Mouse (Mus musculus) left cerebral cortex, adult 2 months (tissue): ENCODE measurements around the gene Ppp2r5e. TPM values are rescaled to one million over a fixed set of nuclear protein-coding genes. Genes with fewer than 3 reads are reported as not detected.

Experiments
- DNase-seq, 2 experiments: peaks; one replicate each; pipeline ENCODE4 v3.0.0; 2021 to 2022; ENCODE audit warnings: low spot score in 2 of 2, mixed read lengths in 1 of 2; ENCODE audit errors: extremely low spot score in 1 of 2
- H3K27ac ChIP-seq: fragments of 200-600 bp; 2 replicates; pipeline ENCODE4 v1.8.1; 2022
- H3K4me3 ChIP-seq: fragments of 200-600 bp; 2 replicates; pipeline ENCODE4 v1.8.1; 2022
- CTCF ChIP-seq: fragments of 200-600 bp; IDR thresholded peaks from 2 replicates; pipeline ENCODE4 v1.8.1; 2022; ENCODE audit warnings: antibody characterized with exemption, mild to moderate bottlenecking, moderate library complexity
- intact Hi-C: fragments of 180-260 bp; cut with DNase I; formaldehyde crosslinking; loops from one replicate; pipeline ENCODE4 v1.15.1; 2025
- total RNA-seq, 2 experiments: library from RNA; stranded (reverse); gene quantifications; 2 replicates each; pipeline ENCODE4 v1.2.3; 2021

The Ppp2r5e gene
- total RNA-seq, 2 experiments from 2014 or later = 81.7 to 84.9 TPM

DNA sequence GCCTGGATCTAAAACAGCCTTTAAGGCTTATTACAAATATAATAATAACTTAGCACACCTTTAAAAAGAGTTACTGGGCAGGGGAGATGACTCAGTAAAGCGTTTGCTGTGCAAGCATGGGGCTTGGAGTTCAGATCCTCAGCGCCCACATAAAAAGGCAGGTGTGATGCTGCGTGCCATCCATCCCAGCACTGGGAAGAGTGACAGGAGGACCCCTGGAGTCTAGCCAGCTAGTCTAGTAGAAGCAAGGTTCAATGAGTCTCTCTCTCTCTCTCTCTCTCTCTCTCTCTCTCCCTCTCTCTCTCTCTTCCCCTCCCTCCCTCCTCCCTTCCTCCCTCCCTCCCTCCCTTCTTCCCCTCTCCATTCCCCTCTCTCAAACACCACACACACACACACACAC lies 19.5 kb upstream of the Ppp2r5e start:
- Histone ChIP-seq H3K4me3 (no peak overlapping the region), H3K27ac (no peak overlapping the region)
- DNase-seq = no peak
- TF ChIP-seq CTCF = no peak
- intact Hi-C loops = no loop called here

DNA sequence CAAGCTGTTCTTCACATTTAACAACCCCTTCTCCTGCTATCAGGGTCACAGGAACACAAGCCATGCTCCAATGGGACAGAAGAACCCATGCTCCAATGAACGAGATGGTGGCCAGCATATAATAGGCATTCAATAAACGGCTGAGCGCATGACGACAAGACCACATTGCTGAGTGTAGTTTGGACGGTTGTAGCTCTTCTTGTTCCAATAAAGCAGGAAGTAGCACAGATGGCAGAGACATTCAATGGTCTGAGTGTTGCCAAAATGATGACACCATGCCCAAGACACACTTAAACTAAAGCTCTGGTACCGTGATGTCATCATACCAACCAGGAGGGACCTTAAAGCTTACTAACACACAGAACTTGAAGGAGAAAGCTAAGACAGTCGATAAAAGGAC lies 16.7 kb upstream of the Ppp2r5e start:
- DNase-seq = no peak
- intact Hi-C loops = no loop called here
- Histone ChIP-seq H3K27ac (no peak overlapping the region), H3K4me3 (no peak overlapping the region)
- TF ChIP-seq CTCF = no peak

DNA sequence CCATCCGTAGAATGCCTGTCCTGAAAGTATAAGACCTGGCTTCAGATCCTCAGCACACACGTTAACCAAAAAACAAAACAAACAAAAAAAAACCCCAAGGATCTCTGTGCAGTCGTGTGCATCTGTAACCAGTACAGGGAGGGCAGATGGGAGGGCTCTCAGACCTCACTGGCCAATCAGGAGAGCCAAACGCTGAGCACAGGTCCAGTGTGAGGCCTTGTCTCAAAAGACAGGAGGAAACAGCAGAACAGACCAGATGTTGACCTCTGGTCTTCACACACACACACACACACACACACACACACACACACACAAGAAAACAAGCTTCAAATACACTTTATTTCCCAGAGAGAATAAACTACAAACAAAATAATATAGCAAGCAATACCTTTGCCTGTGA lies 3.4 kb upstream of the Ppp2r5e start:
- intact Hi-C loops = loop anchor here (5.0 kb wide), 2 partner anchors 48 to 138 kb away; partner anchors contain the start of gene Sgpp1
- no peak for TF ChIP-seq CTCF
- DNase-seq = no peak

DNA sequence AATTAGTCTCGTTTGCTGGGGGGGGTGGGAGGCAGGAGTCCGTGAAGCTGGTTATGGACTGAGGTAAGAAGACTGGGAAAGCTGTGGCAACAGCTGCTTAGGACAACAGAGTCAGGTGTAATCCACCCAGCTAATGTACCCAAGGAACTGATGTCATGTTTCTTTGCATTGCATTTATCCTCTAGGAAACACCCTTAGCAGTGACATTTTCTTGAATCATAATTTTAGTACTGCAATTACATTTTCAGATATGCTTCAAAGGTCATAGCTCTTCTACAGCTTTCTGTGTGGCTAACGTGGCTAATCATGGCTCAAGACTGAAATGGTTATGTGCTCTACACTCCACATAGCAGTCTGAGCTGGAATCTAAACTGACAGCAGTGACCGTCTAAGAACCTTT lies 2.9 kb upstream of the Ppp2r5e start:
- no peak for DNase-seq
- no peak for TF ChIP-seq CTCF
- H3K27ac ChIP-seq = no peak overlapping the region
- intact Hi-C loops = loop anchor here (5.0 kb wide), 2 partner anchors 48 to 138 kb away; partner anchors contain the start of gene Sgpp1
- no peak overlapping the region for H3K4me3 ChIP-seq

More for the DNA sequence above, 3.4 kb upstream of the Ppp2r5e start:
- Histone ChIP-seq H3K4me3 (no peak overlapping the region), H3K27ac (no peak overlapping the region)

DNA sequence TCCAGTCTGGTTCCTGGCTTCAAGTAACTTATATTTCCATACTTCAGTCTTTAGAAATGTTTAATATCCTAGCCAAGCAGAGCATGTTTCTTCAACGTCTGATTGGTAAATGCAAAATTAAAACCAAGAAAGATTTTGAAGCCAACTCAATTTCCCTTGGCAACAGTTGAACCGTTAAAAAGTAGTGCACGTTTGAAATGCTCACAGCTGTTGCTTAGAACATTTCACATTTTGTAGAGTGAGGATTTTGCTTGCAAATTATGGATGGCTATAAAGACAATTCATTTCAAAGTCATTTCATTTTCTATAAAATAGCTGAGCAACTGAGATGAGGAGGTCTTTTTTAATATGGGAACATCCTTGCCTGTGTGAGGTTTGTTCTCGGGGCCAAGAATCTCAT lies 1.7 kb upstream of the Ppp2r5e start:
- TF ChIP-seq CTCF = no peak
- intact Hi-C loops = loop anchor here (2.0 to 5.0 kb wide), 3 partner anchors 50 to 140 kb away; partner anchors contain the start of gene Sgpp1
- no peak overlapping the region; the same call in 1 of the 2 replicates for H3K27ac ChIP-seq
- DNase-seq = no peak
- H3K4me3 ChIP-seq = no peak overlapping the region

DNA sequence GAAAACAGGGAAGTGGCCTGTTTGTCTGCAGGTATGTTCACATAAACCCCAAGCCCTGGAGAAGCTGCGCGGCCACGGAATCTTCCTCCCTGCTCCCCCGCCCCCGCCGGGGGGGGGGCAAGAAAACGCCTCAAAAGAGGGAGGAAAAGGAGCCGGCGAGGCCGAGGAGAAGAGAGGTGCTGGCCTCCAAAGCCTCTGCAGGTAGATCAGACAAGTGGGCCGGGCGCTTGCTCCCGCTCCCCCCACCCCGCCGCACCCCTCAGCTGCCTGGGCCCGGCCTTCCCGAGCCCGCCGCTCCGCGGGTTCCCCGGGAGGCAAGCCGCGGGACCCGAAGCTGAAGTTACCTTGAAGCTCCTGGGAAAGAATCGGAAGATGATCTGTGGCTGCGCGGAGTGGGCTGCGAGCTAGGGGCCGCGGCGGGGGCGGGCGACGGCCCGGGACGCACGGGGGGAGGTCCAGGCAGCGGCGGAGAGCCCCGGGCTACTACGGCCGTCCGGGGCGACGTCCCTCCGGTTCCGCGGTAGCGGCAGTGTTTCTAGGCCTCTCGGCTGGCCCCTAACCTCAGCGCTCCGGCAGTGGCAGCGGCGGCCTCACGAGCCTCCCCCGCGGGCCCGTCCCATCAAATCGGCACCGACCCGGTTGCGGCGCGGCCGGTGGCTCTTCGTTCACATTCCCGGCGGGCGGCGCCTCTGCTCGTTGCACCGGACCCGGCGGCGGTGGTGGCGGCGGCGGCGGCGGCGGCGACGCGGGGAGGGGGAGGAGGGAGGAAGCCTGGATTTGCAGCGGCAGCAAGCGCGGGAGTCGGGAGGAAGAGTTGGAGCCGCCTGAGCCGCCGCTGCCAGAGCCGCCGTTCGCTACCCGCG lies 523 bp downstream of the Ppp2r5e start:
- Histone ChIP-seq H3K27ac (peak overlapping the region; percentile 99), H3K4me3 (peak overlapping the region; percentile 89)
- intact Hi-C loops = loop anchor here (1.0 to 5.0 kb wide), 4 partner anchors 52 to 142 kb away; partner anchors contain the start of genes Sgpp1 and Wdr89
- DNase-seq = peak; percentile 38 to 47
- TF ChIP-seq CTCF = no peak

DNA sequence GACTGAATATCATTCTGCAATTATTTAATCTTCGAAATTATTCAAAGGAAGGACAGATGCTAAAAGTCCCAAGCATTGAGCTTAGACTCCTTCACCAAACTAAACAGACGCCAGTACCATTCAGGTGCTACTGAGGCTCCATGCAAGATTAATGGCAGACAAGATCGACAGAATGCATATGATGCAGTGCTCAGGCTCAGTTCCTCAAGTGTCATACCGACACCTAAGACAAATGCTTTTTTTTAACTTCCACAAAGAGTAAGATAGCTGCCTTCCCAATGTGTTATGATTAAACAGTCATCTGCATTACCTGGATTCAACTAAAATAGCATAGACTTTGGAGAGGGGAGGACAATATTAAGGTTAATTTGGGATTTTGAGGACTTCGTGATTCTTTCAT lies 1.6 kb downstream of the Ppp2r5e start:
- intact Hi-C loops = no loop called here

DNA sequence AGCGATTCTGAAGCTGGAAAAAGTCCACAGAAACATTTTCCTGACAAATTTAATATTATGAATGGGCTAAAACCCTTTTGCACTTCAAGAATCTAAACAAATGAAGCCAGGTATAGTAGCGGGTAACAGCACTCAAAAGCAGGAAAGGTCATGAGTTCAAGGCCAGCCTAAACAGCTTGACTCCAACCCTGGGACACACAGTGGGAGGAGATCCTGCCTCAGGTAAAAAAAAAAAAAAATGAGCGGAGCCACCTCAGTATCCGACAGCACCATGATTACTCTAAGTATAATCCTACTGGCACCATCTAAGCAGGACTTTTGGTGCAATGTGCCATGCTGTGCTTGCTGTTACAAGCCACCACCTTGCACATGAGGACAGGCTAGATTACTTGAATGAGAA lies 2.2 kb downstream of the Ppp2r5e start:
- intact Hi-C loops = no loop called here
- no peak for DNase-seq
- Histone ChIP-seq H3K27ac (no peak overlapping the region), H3K4me3 (no peak overlapping the region)
- no peak for TF ChIP-seq CTCF

More for the DNA sequence above, 1.6 kb downstream of the Ppp2r5e start:
- Histone ChIP-seq H3K27ac (no peak overlapping the region), H3K4me3 (peak overlapping the region; percentile 89)
- no peak for TF ChIP-seq CTCF
- no peak for DNase-seq

DNA sequence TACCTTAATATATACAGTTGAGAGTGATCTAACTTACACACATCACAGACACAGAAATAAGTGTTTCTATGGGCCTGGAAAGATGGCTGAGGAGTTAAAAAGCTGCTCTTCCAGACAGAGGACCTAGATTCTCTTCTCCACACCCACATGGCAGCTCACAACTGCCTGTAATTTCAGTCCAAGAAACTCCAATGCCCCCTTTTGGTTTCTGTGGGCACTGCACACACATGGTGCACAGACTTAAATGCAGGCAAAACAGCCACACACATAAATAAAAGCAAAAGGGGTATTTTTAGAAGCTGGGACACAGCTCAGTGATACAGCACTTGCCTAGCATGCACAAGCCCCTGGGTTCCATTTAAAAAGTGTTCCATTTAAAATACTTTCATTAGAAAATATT lies 8.5 kb downstream of the Ppp2r5e start:
- intact Hi-C loops = no loop called here
- peak; percentile 23 for TF ChIP-seq CTCF

DNA sequence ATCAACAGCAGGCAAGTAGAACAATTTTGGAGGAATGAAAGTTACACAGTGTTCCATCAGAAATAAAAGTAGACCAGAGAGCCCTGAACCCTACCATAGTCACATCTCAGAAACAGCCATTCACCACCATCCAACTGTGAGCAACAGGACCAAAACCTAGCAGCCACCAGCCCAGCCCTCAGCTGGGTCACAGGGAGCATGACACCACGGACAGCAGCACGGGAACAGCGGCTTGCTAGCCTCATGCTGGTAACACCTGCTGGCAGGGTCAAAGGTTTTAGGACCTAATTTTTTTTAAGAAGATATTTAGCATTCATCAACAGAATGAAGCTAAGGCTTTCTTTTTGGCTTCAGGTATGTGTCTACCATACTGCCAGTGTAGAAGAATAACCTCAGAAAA lies 12.3 kb downstream of the Ppp2r5e start:
- TF ChIP-seq CTCF = no peak
- Histone ChIP-seq H3K27ac (no peak overlapping the region), H3K4me3 (no peak overlapping the region)
- intact Hi-C loops = no loop called here
- no peak for DNase-seq

More for the DNA sequence above, 8.5 kb downstream of the Ppp2r5e start:
- no peak for DNase-seq
- Histone ChIP-seq H3K27ac (no peak overlapping the region), H3K4me3 (no peak overlapping the region)

DNA sequence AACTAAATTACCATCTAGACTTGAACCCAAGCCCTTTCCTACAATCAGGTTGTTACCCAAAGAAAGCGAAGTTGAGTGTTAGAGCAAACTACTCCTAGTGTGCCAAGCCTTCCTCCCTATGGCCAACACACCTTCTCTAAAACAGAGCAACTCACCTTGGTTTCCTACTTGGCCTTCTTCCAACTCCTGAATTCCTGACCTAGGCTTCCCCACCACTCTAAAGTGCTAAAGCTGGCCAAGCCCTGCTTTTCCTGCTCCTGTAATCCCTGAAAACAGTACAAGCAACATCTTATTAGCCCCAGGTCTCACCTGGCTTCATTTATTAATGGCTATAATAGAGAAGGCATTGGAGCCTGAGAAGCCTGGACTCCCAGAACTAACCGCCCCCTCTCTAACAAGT lies 17.0 kb downstream of the Ppp2r5e start:
- TF ChIP-seq CTCF = no peak
- intact Hi-C loops = no loop called here
- DNase-seq = no peak
- Histone ChIP-seq H3K27ac (no peak overlapping the region), H3K4me3 (no peak overlapping the region)

DNA sequence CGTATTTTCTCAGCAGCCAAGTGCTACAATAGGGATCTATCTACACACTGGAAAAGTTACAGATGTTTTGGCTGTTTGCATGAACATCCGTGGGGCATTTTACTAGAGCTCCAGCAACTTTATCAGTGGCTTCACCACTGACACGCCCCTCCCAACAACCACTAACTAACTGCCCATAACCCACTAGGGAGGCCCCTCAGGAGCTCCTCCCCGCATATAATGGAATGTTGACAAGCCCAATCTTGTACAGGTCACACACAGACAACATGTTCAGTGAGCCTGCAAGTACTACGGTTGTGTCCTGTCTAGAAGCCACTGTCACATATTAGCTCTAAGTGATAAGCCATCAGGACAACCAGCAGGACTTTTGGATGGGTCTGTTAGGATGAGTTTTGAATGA lies 18.8 kb downstream of the Ppp2r5e start:
- TF ChIP-seq CTCF = no peak
- no peak for DNase-seq
- H3K4me3 ChIP-seq = no peak overlapping the region
- no peak overlapping the region for H3K27ac ChIP-seq
- intact Hi-C loops = no loop called here

DNA sequence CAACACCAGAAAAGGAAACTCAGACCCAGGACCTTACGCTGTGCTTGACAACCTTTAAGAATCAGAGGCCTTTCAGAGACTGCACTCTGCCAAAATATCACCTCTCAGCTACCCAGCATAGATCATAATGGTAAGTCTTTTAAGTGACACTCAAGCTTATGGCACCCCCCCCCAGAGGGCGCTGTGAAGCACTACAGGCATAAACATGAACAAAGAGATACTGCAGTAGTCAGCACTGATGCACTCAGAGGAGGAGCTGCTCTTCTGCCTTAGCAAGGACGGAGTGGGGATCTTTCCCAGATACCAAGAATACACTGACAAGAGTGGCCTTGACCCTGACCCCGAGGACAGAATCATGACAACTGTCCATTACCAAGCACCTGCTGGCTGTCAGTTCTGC lies 23.8 kb downstream of the Ppp2r5e start:
- H3K27ac ChIP-seq = no peak overlapping the region
- intact Hi-C loops = no loop called here
- TF ChIP-seq CTCF = peak; percentile 50
- peak in 1 of 2 experiments; percentile 35 for DNase-seq
- no peak overlapping the region for H3K4me3 ChIP-seq
